Mouse (Mus musculus) brain, adult 2 months (tissue): Measurements from ENCODE around the gene Ucn2.
A peak's percentile ranks its signal among the peaks of the same experiment; 100 is the strongest.

Experiments
- DNase-seq: peaks from one replicate; pipeline ENCODE4 v3.0.0; 2011; ENCODE audit warnings: low read depth, low spot score

Gene Ucn2

DNA sequence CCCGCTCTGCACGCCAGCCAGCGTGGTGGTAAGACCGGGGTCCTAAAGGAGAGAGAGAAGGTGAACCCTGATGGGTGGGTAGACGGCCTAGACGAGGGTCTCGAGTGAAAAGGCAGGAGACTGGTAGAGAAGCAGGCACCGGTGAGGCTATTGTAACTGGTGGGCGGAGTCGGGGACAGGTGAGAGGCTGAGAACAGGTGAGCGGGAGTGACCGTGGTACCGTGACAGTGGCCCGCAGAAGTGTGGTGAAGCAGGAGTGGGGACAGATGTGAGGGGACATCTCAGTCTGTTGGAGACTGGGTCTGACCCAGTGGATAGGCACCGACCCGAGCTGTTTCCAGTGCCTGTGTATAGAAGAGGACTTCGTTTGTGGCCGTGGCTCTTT, 6.3 kb downstream of the Ucn2 start:
- DNase-seq: no peak

DNA sequence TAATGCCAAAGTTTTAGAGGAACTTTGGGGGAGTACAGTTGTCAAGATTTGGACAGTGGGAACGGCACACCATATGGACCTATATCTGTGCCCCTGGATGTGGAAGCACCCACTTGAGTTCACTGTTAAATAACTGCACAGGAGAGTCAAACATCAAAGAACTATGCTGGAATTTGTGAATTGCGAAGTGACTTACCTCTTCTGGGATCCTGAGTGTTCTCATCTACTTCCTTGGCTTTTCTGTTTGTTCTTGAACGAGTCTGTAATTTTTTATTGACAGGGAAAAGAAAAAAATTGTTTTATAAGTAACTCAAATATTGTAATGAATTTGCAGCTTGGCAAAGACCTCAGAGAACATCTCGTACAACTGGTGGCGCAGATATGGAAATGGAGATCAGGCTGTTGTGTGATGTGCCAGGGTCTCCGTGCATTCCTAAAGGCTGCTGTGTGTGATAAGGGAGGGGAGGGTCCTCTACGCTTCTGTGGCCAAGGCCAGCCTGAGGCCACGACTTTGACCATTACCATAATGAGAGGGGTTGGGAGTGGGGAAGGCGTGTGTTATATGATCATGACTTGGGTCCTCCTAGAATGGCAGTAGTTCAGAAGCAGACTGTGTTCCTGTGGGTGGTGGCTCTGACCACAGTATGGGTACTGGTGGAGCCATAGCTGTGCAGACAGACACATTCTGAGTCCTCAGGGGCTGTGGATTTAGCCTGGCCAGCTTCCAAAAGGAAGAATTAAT, 7.0 kb downstream of the Ucn2 start:
- no peak for DNase-seq

- no peak for DNase-seq
Measured at GRCm38 (mm10) chr9:108996411-108996810, 10.6 kb downstream of the Ucn2 start.

DNA sequence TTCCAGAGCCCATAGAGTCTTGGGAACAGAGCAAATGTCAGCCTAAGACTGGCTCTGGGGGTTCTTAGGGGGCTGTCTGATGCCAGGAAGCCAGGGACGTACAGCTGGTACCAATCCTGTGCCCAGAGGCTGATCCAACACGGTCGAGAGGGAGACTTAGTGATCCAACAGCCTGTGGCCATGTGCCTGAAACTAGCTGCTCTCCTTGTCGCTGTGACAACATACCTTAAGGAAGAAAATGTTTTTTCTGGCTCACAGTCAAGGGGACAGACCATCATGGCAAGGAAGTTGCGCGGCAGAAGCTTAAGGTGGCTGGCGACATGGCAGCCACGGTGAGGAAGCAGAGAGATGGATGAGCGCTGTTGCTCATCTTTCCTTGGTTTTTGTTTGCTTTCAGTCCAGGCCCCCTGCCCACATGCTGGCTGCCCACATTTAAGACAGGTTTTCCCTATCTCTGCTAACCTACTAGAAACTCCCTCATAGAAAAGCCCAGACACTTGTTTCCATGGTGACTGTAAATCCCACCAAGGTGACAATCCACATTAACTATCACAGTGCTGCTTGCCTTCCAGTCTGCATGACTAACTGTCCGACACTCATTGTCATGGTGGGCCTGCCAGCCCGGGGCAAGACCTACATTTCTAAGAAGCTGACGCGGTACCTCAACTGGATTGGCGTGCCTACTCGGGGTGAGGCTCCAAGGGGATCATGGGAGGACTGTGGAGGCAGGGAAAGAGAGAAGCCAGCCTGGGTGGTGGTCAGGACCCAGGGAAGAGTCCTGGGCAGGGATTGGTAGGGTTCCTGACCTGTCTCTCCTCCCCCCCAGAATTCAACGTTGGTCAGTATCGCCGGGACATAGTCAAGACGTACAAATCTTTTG, 12.7 kb downstream of the Ucn2 start:
- DNase-seq: peak; percentile 33

- DNase-seq: peak; percentile 54
Measured at GRCm38 (mm10) chr9:108999167-108999526, 13.3 kb downstream of the Ucn2 start.

DNA sequence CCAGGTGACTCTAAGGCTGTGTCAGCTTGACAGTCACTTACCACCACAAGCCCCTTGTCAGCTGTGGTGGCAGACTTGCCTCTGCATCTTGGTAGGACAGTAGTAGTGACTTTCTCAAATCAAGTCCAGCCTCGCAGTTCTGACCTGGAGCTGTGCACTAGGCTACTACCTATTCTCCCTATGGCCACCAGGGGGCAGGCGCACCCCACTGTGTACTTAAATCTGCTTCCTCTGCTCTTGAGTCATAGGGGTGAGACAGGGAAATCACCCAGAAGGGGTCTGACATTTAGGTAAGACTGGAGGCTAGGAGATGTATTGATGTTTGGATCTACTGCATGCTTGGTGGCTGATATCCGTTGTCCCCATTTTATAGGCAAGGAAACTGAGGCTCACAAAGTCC, 14.9 kb downstream of the Ucn2 start:
- DNase-seq: peak; percentile 83

DNA sequence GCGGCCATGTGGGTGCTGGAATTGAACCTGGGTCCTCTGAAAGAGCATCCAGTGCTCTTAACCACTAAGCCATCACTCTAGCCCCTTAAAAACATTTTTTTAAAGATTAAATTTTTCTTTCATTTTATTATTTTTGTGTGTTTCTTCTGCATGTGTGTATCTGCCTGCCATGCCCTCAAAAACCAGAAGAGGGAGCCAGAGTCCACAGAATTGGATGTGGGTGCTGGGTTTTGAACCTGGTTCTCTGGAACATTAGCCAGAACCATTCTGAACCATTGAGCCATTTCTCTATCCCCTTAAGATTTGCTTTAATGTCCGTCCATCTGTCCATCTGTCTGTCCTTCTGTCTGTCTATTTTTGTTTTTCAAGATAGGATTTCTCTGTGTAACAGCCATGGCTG, 17.4 kb downstream of the Ucn2 start:
- DNase-seq: peak; percentile 45

DNA sequence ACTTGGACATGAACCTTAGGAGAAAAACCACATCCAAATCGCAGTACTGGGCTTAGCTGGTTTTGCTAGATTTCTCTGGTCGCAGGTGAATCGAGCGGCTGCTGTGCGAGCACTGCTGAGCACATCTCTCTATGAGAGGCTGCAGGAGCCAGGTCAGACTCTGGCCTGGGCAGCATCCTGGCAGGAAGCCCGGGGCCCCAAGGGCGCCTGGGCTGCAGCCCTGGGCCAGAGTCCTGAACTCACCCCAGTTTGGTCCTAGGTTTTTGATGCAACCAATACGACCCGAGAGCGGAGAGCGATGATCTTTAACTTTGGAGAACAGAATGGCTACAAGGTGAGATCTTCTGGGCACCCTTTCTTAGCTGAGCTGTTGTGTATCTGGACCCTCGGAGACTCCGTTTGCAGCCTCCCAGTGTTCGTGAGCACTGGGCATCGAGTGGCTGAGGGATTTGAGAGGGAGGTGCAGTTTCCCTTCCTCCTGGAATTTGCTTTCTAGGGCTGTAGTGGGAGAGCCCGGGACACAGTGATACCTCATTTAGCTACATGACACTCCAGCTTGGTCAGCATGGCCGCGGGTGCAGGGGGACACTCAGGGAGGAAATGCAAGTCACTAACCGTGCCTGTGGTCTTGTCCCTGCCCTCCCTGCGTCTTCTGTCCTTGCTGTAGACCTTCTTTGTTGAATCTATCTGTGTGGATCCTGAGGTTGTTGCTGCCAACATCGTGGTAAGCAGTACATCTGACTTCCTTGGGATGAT, 21.4 kb downstream of the Ucn2 start:
- no peak for DNase-seq

DNA sequence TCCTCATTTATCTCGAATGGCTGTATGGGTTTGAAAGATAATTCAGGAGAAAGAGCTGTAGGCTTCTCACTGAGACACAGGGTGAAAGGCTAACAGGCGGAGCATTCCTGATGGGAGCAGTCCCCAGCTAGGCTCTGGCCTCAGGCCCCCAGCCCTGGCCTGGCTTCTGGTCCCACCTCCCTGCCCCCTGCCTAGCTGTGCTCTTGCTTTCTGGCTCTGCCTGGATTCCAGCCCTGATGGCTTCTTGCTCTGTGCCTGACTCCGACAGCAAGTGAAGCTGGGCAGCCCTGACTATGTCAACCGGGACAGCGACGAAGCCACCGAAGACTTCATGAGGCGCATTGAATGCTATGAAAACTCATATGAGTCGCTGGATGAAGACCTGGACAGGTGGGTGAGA, 22.3 kb downstream of the Ucn2 start:
- no peak for DNase-seq

GRCm38 (mm10) chr9:109008994-109009635, 23.3 kb downstream of the Ucn2 start:
- DNase-seq: peak; percentile 82

GRCm38 (mm10) chr9:109009636-109010315, 24.0 kb downstream of the Ucn2 start:
- DNase-seq: peak; percentile 89

DNA sequence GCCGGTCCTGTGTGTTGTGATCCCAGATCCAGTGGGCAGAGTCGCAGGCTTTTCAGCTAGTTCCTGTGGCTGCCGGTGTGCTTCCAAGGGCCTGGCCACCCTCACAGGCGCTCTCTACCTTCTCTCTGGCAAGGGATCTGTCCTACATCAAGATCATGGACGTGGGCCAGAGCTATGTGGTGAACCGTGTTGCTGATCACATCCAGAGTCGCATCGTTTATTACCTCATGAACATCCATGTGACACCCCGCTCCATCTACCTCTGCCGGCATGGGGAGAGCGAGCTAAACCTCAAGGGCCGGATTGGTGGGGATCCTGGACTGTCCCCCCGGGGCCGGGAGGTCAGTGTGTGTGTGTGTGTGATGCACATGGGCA, 24.5 kb downstream of the Ucn2 start:
- no peak for DNase-seq

DNA sequence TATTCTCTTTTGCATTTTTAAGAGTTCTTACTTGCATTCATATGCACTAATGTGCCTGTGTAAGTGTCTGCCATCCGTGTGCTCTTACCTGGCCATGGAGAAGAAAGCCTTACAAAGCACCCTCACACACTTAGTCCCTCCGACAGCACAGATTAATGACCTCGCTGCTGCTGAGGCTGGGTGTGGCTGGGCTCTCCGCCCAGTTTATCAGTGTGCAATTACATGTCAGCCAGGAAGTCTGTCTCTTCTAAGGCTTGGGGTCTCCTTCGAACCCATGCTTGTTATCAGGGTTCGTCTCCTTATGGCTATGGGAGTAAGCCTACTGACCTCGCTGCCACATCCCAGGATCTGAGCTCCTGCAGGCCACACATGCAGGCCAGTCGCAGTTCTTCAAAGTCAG, 29.6 kb downstream of the Ucn2 start:
- DNase-seq: no peak

- DNase-seq: no peak
Measured at GRCm38 (mm10) chr9:109016973-109017604, 31.3 kb downstream of the Ucn2 start.

GRCm38 (mm10) chr9:109021428-109021827, 35.6 kb downstream of the Ucn2 start:
- DNase-seq: no peak

- DNase-seq: peak; percentile 75
Measured at GRCm38 (mm10) chr9:109022866-109023685, 37.3 kb downstream of the Ucn2 start.

DNA sequence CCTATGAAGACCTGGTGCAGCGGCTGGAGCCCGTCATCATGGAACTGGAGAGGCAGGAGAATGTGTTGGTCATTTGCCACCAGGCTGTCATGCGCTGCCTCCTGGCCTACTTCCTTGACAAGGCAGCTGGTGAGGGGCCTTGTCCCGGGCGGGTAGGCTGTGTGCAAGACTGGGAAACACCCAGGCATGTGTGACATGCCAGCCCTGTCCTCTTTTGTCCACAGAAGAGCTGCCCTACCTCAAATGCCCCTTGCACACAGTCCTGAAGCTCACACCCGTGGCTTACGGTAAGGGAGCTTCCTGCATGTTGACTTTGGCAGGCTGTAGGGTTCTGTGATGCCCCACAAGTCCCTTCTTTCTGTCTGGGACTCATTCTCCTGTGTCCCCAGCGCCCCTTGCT, 41.7 kb downstream of the Ucn2 start:
- no peak for DNase-seq

- DNase-seq: no peak
Measured at GRCm38 (mm10) chr9:109028421-109028820, 42.6 kb downstream of the Ucn2 start.

- no peak for DNase-seq
Measured at GRCm38 (mm10) chr9:109028919-109029318, 43.1 kb downstream of the Ucn2 start.

GRCm38 (mm10) chr9:109030312-109030711, 44.5 kb downstream of the Ucn2 start:
- DNase-seq: no peak
